Mouse (Mus musculus) embryonic facial prominence, embryonic 10.5 days (tissue): Measurements from ENCODE around the gene Cactin. TPM values are rescaled to one million over a fixed set of nuclear protein-coding genes. Genes with fewer than 3 reads are reported as not detected.

Source experiments
- DNase-seq: peaks from one replicate; pipeline ENCODE4 v3.0.0-alpha.2; 2017; ENCODE audit warnings: low spot score
- H3K27ac ChIP-seq: fragments of 300-500 bp; sonication (generic); replicated peaks from 2 replicates; pipeline ENCODE4 v1.5.1; 2016; ENCODE audit warnings: mild to moderate bottlenecking
- H3K27me3 ChIP-seq: fragments of 300-500 bp; sonication (generic); replicated peaks from 2 replicates; pipeline ENCODE4 v1.6.1; 2016; ENCODE audit warnings: low read depth, mild to moderate bottlenecking; ENCODE audit not compliant: poor library complexity, severe bottlenecking
- H3K36me3 ChIP-seq: fragments of 300-500 bp; sonication (generic); replicated peaks from 2 replicates; pipeline ENCODE4 v1.6.1; 2016; ENCODE audit warnings: mild to moderate bottlenecking, moderate library complexity
- H3K4me1 ChIP-seq: fragments of 300-500 bp; sonication (generic); 2 replicates; pipeline ENCODE4 v1.6.1; 2016
- H3K4me3 ChIP-seq: fragments of 300-500 bp; sonication (generic); 2 replicates; pipeline ENCODE4 v1.5.1; 2016; ENCODE audit warnings: mild to moderate bottlenecking, moderate library complexity
- H3K9me3 ChIP-seq: fragments of 300-500 bp; sonication (generic); 2 replicates; pipeline ENCODE4 v1.6.1; 2016; ENCODE audit warnings: mild to moderate bottlenecking
- WGBS: fragments of 180-500 bp; shearing (Covaris S2); methylation state at CpG from one replicate; pipeline ENCODE4 v1.1.7; 2016; 5-methylcytosine and 5-hydroxymethylcytosine counted together
- polyA plus RNA-seq: library from polyadenylated mRNA; unstranded; fragments of >200 nt; fragmentation: Nextera tagmentation; extraction: Ambion mirVana; gene quantifications from 2 replicates; pipeline ENCODE4 v1.2.1, GENCODE M21; 2016

The Cactin gene
- polyA plus RNA-seq, 1 experiment from 2014 or later: 52.3 TPM

- H3K36me3 ChIP-seq: peaks cover 5% of the 10 kb centered on the region; the same call in 1 of the 2 replicates
- no peak overlapping the region for H3K27ac ChIP-seq
- peaks cover 61% of the 10 kb centered on the region for H3K4me1 ChIP-seq
- H3K9me3 ChIP-seq: no peaks in the 10 kb centered on the region
- H3K4me3 ChIP-seq: no peak overlapping the region
- peaks cover 70% of the 10 kb centered on the region for H3K27me3 ChIP-seq
- WGBS: 65% methylated on average over 14 of the region's 14 CpGs
- no peak for DNase-seq
Observed at GRCm38 (mm10) chr10:81289811-81290210, 31.1 kb upstream of the Cactin start.

- H3K27ac ChIP-seq: no peak overlapping the region
- no peak for DNase-seq
- 14% methylated on average over 24 of the region's 24 CpGs for WGBS
- H3K36me3 ChIP-seq: peaks cover 16% of the 10 kb centered on the region
- peaks cover 59% of the 10 kb centered on the region for H3K27me3 ChIP-seq
- H3K4me1 ChIP-seq: peaks cover 61% of the 10 kb centered on the region
- H3K9me3 ChIP-seq: no peaks in the 10 kb centered on the region
- peak overlapping the region; percentile 32 for H3K4me3 ChIP-seq
Observed at GRCm38 (mm10) chr10:81290698-81291460, 30.0 kb upstream of the Cactin start.

GRCm38 (mm10) chr10:81291511-81292104 is 29.3 kb upstream of the Cactin start, which contains the start of gene Tjp3:
Tjp3 (minus strand) TSS chr10:81291581.
- Histone ChIP-seq H3K27ac (no peak within 1 kb of the TSS), H3K9me3 (no peaks in the 10 kb centered on the region), H3K27me3 (peaks cover 55% of the 10 kb centered on the region), H3K36me3 (peaks cover 22% of the 10 kb centered on the region), H3K4me3 (peak within 1 kb of the TSS; percentile 75), H3K4me1 (peaks cover 59% of the 10 kb centered on the region)
- 75% methylated on average over 9 of the region's 9 CpGs for WGBS
- no peak for DNase-seq

- H3K36me3 ChIP-seq: peaks cover 25% of the 10 kb centered on the region
- DNase-seq: peak; percentile 99
- no peaks in the 10 kb centered on the region for H3K9me3 ChIP-seq
- H3K27me3 ChIP-seq: peaks cover 43% of the 10 kb centered on the region
- H3K4me3 ChIP-seq: peak within 1 kb of the TSS; percentile 75
- peak within 1 kb of the TSS; percentile 93 for H3K27ac ChIP-seq
- H3K4me1 ChIP-seq: peaks cover 64% of the 10 kb centered on the region
- under 1% methylated on average over 80 of the region's 80 CpGs for WGBS
Observed at GRCm38 (mm10) chr10:81292554-81293333, 28.2 kb upstream of the Cactin start, which contains the start of gene Pip5k1c. Pip5k1c (plus strand) TSS chr10:81292963.

- DNase-seq: no peak
- Histone ChIP-seq H3K9me3 (no peaks in the 10 kb centered on the region), H3K4me3 (peak overlapping the region; percentile 75), H3K36me3 (peaks cover 33% of the 10 kb centered on the region), H3K27me3 (peaks cover 36% of the 10 kb centered on the region), H3K4me1 (peaks cover 65% of the 10 kb centered on the region), H3K27ac (peak overlapping the region; percentile 93)
- WGBS: 5% methylated on average over 25 of the region's 25 CpGs
Observed at GRCm38 (mm10) chr10:81293334-81294030, 27.4 kb upstream of the Cactin start.

- H3K27me3 ChIP-seq: peaks cover 29% of the 10 kb centered on the region
- no peak for DNase-seq
- peaks cover 37% of the 10 kb centered on the region for H3K36me3 ChIP-seq
- H3K4me1 ChIP-seq: peaks cover 68% of the 10 kb centered on the region
- H3K9me3 ChIP-seq: no peaks in the 10 kb centered on the region
- no peak overlapping the region for H3K27ac ChIP-seq
- H3K4me3 ChIP-seq: peak overlapping the region; percentile 75
- 61% methylated on average over 8 of the region's 8 CpGs for WGBS
Observed at GRCm38 (mm10) chr10:81294442-81294841, 26.5 kb upstream of the Cactin start.

GRCm38 (mm10) chr10:81295185-81295584 is 25.7 kb upstream of the Cactin start:
- Histone ChIP-seq H3K4me3 (peak overlapping the region; percentile 75), H3K9me3 (no peaks in the 10 kb centered on the region), H3K27ac (no peak overlapping the region), H3K4me1 (peaks cover 74% of the 10 kb centered on the region), H3K27me3 (peaks cover 22% of the 10 kb centered on the region), H3K36me3 (peaks cover 42% of the 10 kb centered on the region)
- 92% methylated on average over 6 of the region's 6 CpGs for WGBS
- no peak for DNase-seq

GRCm38 (mm10) chr10:81297246-81297645 is 23.7 kb upstream of the Cactin start:
- H3K4me3 ChIP-seq: no peak overlapping the region
- peaks cover 57% of the 10 kb centered on the region for H3K36me3 ChIP-seq
- H3K27me3 ChIP-seq: peaks cover 1% of the 10 kb centered on the region; the same call in 1 of the 2 replicates
- no peak for DNase-seq
- peaks cover 81% of the 10 kb centered on the region for H3K4me1 ChIP-seq
- no peak overlapping the region for H3K27ac ChIP-seq
- 70% methylated on average over 6 of the region's 6 CpGs for WGBS
- H3K9me3 ChIP-seq: no peaks in the 10 kb centered on the region

GRCm38 (mm10) chr10:81297845-81298244 is 23.1 kb upstream of the Cactin start:
- H3K4me3 ChIP-seq: no peak overlapping the region
- WGBS: 49% methylated on average over 10 of the region's 10 CpGs
- peaks cover 87% of the 10 kb centered on the region for H3K4me1 ChIP-seq
- H3K9me3 ChIP-seq: no peaks in the 10 kb centered on the region
- DNase-seq: no peak
- peaks cover 61% of the 10 kb centered on the region for H3K36me3 ChIP-seq
- H3K27ac ChIP-seq: peak overlapping the region; percentile 49; the same call in 1 of the 2 replicates
- H3K27me3 ChIP-seq: no peaks in the 10 kb centered on the region

GRCm38 (mm10) chr10:81298369-81299100 is 22.4 kb upstream of the Cactin start:
- Histone ChIP-seq H3K36me3 (peaks cover 65% of the 10 kb centered on the region), H3K4me1 (peaks cover 87% of the 10 kb centered on the region), H3K4me3 (no peak overlapping the region), H3K9me3 (no peaks in the 10 kb centered on the region), H3K27me3 (no peaks in the 10 kb centered on the region), H3K27ac (0 out of 2 replicates have a peak overlapping the region, but pooled peaks have one; percentile 3)
- WGBS: 92% methylated on average over 17 of the region's 17 CpGs
- no peak for DNase-seq

- no peak for DNase-seq
- H3K4me1 ChIP-seq: peaks cover 86% of the 10 kb centered on the region
- no peak overlapping the region; the same call in 1 of the 2 replicates for H3K4me3 ChIP-seq
- H3K36me3 ChIP-seq: peaks cover 60% of the 10 kb centered on the region
- WGBS: 91% methylated on average over 14 of the region's 14 CpGs
- H3K9me3 ChIP-seq: no peaks in the 10 kb centered on the region
- H3K27ac ChIP-seq: peak overlapping the region; percentile 11; the same call in 1 of the 2 replicates
- H3K27me3 ChIP-seq: no peaks in the 10 kb centered on the region
Observed at GRCm38 (mm10) chr10:81299585-81300351, 21.1 kb upstream of the Cactin start.
